Mouse (Mus musculus): Measurements from ENCODE around the gene Zfp36l3.
"Not testable (repeated sequence)": the region's sequence is repeated elsewhere in the genome, so short reads cannot be mapped to it uniquely, and the experiment has no call there.

Zfp36l3 gene

DNA sequence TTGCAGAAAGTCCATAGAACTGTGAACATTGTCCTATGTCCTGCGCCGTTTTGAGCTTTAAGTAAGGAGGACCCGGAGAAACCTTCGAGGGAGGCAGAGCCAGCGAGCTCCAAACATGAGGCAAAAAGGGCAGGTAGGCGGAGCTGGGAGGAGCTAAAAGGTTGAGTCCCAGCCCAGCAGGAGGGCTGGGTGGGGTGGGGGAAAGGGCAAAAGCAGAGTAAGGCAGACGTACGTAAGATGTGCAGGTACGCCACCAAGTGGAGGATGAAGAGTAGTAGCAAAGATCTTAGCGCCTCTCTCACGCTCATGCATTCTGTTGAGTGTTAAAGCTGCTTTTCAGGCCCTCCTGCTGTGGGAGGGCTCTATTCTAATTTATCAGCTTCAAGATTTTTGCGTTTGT lies at the start of gene Zfp36l3:
Gene Zfp36l3, minus strand, starts transcription at position 119 of the 400 bp plus-strand sequence.
- no peak for DNase-seq (ENCODE audit: low spot score in 2 of 2)

GRCm38 (mm10) chrX:53799074-53799473 lies 22.9 kb upstream of the Zfp36l3 start:
- no peak for DNase-seq (ENCODE audit: low spot score in 2 of 2)

- DNase-seq (ENCODE audit: low spot score in 2 of 2), result not testable (repeated sequence)
Measured at GRCm38 (mm10) chrX:53797519-53797918, 21.3 kb upstream of the Zfp36l3 start, which contains the start of gene Xlr. TSS of gene Xlr (minus strand) at chrX:53797706.

GRCm38 (mm10) chrX:53757736-53758135 lies 18.5 kb downstream of the Zfp36l3 start, which contains the start of gene 1700013H16Rik:
TSS of gene 1700013H16Rik (minus strand) at chrX:53757831.
- no peak for DNase-seq (ENCODE audit: low spot score in 2 of 2)

DNA sequence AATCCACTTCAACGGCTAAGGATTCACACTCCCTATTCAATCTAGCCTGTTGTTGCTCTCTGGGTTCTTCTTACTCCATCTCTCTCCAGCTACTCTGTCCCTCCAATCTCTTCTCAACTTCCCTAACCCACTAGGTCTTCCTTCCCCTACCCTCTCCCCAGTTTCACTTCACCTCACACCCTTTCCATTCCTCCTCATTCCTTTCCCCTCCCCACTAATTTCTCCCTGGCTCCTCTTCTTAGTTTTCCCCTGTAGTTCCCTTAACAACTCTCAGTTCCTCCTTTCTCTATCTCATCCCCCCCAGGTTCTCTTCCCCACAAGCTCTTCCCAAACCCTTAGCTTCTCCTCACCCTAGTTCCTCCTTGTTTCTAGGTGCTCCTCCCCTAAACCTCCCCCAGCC lies 23.3 kb downstream of the Zfp36l3 start:
- DNase-seq (ENCODE audit: low spot score in 2 of 2), result no peak

DNA sequence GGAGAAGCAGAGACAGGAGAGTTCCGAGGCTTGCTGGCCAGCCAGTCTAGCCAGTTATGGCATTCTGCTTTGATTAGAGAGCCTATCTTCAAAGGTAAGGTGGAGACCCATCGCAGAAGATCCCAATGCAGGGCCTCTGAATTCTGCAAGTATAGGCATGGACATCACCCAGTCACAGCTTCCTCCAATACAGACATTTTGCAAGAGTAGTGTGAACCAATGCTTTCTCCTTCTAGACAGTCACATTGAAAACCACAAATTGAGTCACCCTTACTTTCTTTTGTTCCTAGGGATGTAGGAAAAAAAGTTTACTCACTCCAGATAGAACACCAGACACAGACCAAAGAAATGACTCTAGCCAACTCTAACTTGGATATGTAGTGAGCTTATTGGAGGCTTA lies 47.2 kb downstream of the Zfp36l3 start:
- no peak for DNase-seq (ENCODE audit: low spot score in 2 of 2)

DNA sequence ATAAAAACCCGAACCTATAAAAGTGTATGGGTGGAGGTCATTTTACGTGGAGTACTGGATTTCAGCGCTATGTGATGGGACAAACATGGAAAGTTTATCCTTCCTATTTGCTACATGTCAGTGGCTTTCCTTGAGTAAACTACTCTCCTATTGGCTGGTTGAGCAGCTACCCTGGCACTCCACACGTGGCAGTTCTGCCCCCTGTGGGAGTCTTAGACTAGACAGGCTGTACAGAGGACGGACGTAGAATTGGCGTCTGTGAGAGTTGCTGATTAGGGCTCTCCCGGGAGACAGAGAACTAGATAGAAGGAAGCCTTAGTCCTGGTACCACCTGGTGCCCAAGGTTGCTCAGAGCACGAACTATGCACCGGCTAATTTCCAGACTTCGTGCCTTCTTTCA lies 51.6 kb downstream of the Zfp36l3 start, which contains the start of gene 4930502E18Rik:
Gene 4930502E18Rik, plus strand, starts transcription at position 231 of the 400 bp plus-strand sequence.
- no peak for DNase-seq (ENCODE audit: low spot score in 2 of 2)
